Mouse (Mus musculus) lung, postnatal 36 days (tissue): ENCODE measurements around the gene Tmcc2.
A peak's percentile ranks its signal among the peaks of the same experiment; 100 is the strongest.
"Not testable (repeated sequence)": the region's sequence is repeated elsewhere in the genome, so short reads cannot be mapped to it uniquely, and the experiment has no call there.

Source experiments
- DNase-seq: peaks from one replicate; pipeline ENCODE4 v3.0.0; 2022; ENCODE audit warnings: mixed read lengths

Gene Tmcc2

GRCm38 (mm10) chr1:132366937-132367336, 24.1 kb downstream of the Tmcc2 start:
- no peak for DNase-seq

- no peak for DNase-seq
Measured at GRCm38 (mm10) chr1:132366235-132366634, 24.8 kb downstream of the Tmcc2 start.

GRCm38 (mm10) chr1:132365645-132366044, 25.4 kb downstream of the Tmcc2 start:
- DNase-seq: no peak

GRCm38 (mm10) chr1:132364896-132365557, 26.1 kb downstream of the Tmcc2 start:
- no peak for DNase-seq

- no peak for DNase-seq
Measured at GRCm38 (mm10) chr1:132364388-132364787, 26.7 kb downstream of the Tmcc2 start.

- DNase-seq: no peak
Measured at GRCm38 (mm10) chr1:132361959-132362358, 29.1 kb downstream of the Tmcc2 start.

- DNase-seq: no peak
Measured at GRCm38 (mm10) chr1:132356841-132357240, 34.2 kb downstream of the Tmcc2 start.

GRCm38 (mm10) chr1:132355841-132356242, 35.2 kb downstream of the Tmcc2 start:
- DNase-seq: peak; percentile 90

GRCm38 (mm10) chr1:132355162-132355601, 35.9 kb downstream of the Tmcc2 start:
- no peak for DNase-seq

- DNase-seq: no peak
Measured at GRCm38 (mm10) chr1:132354234-132354633, 36.8 kb downstream of the Tmcc2 start.

GRCm38 (mm10) chr1:132353389-132353788, 37.7 kb downstream of the Tmcc2 start:
- no peak for DNase-seq

- DNase-seq: no peak
Measured at GRCm38 (mm10) chr1:132351058-132351457, 40.0 kb downstream of the Tmcc2 start.

GRCm38 (mm10) chr1:132349601-132350000, 41.5 kb downstream of the Tmcc2 start:
- DNase-seq: not testable (repeated sequence)

- DNase-seq: not testable (repeated sequence)
Measured at GRCm38 (mm10) chr1:132349049-132349448, 42.0 kb downstream of the Tmcc2 start.

GRCm38 (mm10) chr1:132348401-132348800, 42.7 kb downstream of the Tmcc2 start:
- no peak for DNase-seq

- no peak for DNase-seq
Measured at GRCm38 (mm10) chr1:132346951-132347350, 44.1 kb downstream of the Tmcc2 start.

- DNase-seq: no peak
Measured at GRCm38 (mm10) chr1:132346134-132346851, 44.8 kb downstream of the Tmcc2 start.

GRCm38 (mm10) chr1:132345514-132345913, 45.6 kb downstream of the Tmcc2 start:
- DNase-seq: no peak

GRCm38 (mm10) chr1:132343656-132344055, 47.4 kb downstream of the Tmcc2 start:
- DNase-seq: no peak

GRCm38 (mm10) chr1:132343191-132343590, 47.9 kb downstream of the Tmcc2 start:
- DNase-seq: no peak

GRCm38 (mm10) chr1:132342518-132342917, 48.6 kb downstream of the Tmcc2 start:
- no peak for DNase-seq

- peak; percentile 88 for DNase-seq
Measured at GRCm38 (mm10) chr1:132341731-132342501, 49.2 kb downstream of the Tmcc2 start.

GRCm38 (mm10) chr1:132338027-132338660, 52.9 kb downstream of the Tmcc2 start:
- no peak for DNase-seq
